In genomic region chr1:180883731-180884130, GRCm38 (mm10) we compare ENCODE assay signal across 23 mouse cellular contexts. TPM values are rescaled to one million over a fixed set of nuclear protein-coding genes. Genes with fewer than 3 reads are reported as not detected.
DNase-seq lines count a peak whose midpoint lies in the region; ATAC-seq and TF ChIP-seq lines count a peak whose summit lies in the region.
"Had no signal": no experiment of that assay in that cellular context is flagged by ENCODE, and none has a peak within 500 bp of the region (broad histone marks: within the 10 kb centered on the region; RNA-seq: fewer than 3 reads in every experiment).

No protein-coding gene starts in this region.

- H3K4me2 ChIP-seq in liver, embryonic 15.5 days: 0 out of 2 replicates have a peak overlapping the region, but pooled peaks have one; percentile 18
- no peak overlapping the region for H3K4me2 ChIP-seq in liver, embryonic 11.5 days
- H3K4me2 ChIP-seq: embryonic facial prominence, embryonic 15.5 days; forebrain, embryonic 15.5 days; heart, embryonic 11.5 days; hindbrain, embryonic 13.5 days; kidney, embryonic 15.5 days; limb, embryonic 15.5 days; lung, embryonic 14.5 days had no signal

- DNase-seq in liver, embryonic 11.5 days (ENCODE audit: low spot score): no peak
- peak; percentile 41 for DNase-seq in MN1 (ENCODE audit: low spot score)
- peak; percentile 50 for DNase-seq in thymus, postnatal 25 days
- DNase-seq in layer of hippocampus, adult 11-12 months (ENCODE audit: low spot score): no peak
- no peak for DNase-seq in embryo, embryonic 10 days (ENCODE audit: low spot score)
- DNase-seq: adrenal gland, postnatal 14 days; cerebellum, adult 9-10 months; kidney, adult 11 months; kidney, postnatal 36 days; layer of hippocampus, adult 9-11 months; left cerebral cortex, postnatal 4 days; lung, embryonic 14.5 days had no signal

- H3K27ac ChIP-seq in liver, embryonic 15.5 days (replicated peaks): 0 out of 2 replicates have a peak overlapping the region, but pooled peaks have one; percentile 41
- no peak overlapping the region for H3K27ac ChIP-seq in liver, embryonic 11.5 days (ENCODE audit: low read depth, low read length)
- H3K27ac ChIP-seq: embryonic facial prominence, embryonic 15.5 days; forebrain, embryonic 15.5 days; hindbrain, embryonic 13.5 days; kidney, embryonic 15.5 days; left cerebral cortex, adult 2 months; limb, embryonic 15.5 days had no signal

- H3K4me3 ChIP-seq in liver, embryonic 15.5 days (replicated peaks): no peak overlapping the region
- H3K4me3 ChIP-seq in liver, embryonic 11.5 days (ENCODE audit: low read depth, low read length): no peak overlapping the region
- peak overlapping the region; percentile 62 for H3K4me3 ChIP-seq in E14TG2a.4 (replicated peaks; ENCODE audit: low read length)
- H3K4me3 ChIP-seq: embryonic facial prominence, embryonic 15.5 days; forebrain, embryonic 15.5 days; hindbrain, embryonic 13.5 days; kidney, embryonic 15.5 days; left cerebral cortex, adult 2 months; limb, embryonic 15.5 days had no signal

- H3K36me3 ChIP-seq in liver, embryonic 15.5 days (replicated peaks): no peaks in the 10 kb centered on the region
- H3K36me3 ChIP-seq in liver, embryonic 11.5 days (ENCODE audit: control insufficient read depth, insufficient read depth, low read length): no peaks in the 10 kb centered on the region
- H3K36me3 ChIP-seq in E14TG2a.4 (ENCODE audit: insufficient read depth, low read length): peaks cover 5% of the 10 kb centered on the region; the same call in 1 of the 2 replicates
- H3K36me3 ChIP-seq: embryonic facial prominence, embryonic 15.5 days; forebrain, embryonic 15.5 days; hindbrain, embryonic 13.5 days; kidney, embryonic 15.5 days; limb, embryonic 15.5 days had no signal

- H3K4me1 ChIP-seq in liver, embryonic 15.5 days (replicated peaks): peaks cover 24% of the 10 kb centered on the region
- peaks cover 9% of the 10 kb centered on the region for H3K4me1 ChIP-seq in liver, embryonic 11.5 days (replicated peaks; ENCODE audit: control insufficient read depth, insufficient read depth, low read length)
- peaks cover 65% of the 10 kb centered on the region for H3K4me1 ChIP-seq in E14TG2a.4 (replicated peaks; ENCODE audit: low read depth, low read length)

- TF ChIP-seq CTCF in E14TG2a.4 (conservative IDR thresholded peaks at IDR 0.05; ENCODE audit: low read length): no peak

- no peak overlapping the region for H3K9ac ChIP-seq in liver, embryonic 15.5 days
- H3K9ac ChIP-seq in liver, embryonic 11.5 days (ENCODE audit: low read depth, low read length): no peak overlapping the region; the same call in 1 of the 2 replicates
- H3K9ac ChIP-seq: embryonic facial prominence, embryonic 15.5 days; forebrain, embryonic 15.5 days; hindbrain, embryonic 13.5 days; kidney, embryonic 15.5 days; limb, embryonic 15.5 days; lung, embryonic 14.5 days had no signal

- ATAC-seq in liver, embryonic 15.5 days (ENCODE audit: insufficient read depth): no peak
- ATAC-seq in liver, embryonic 11.5 days (replicated peaks; ENCODE audit: low FRiP score): no peak
- ATAC-seq: forebrain, embryonic 15.5 days had no signal

- WGBS in liver, embryonic 15.5 days (ENCODE audit: insufficient replicate concordance): 32% methylated on average over 7 of the region's 7 CpGs
- 27% methylated on average over 7 of the region's 7 CpGs for WGBS in liver, embryonic 11.5 days

- H3K27me3 ChIP-seq in liver, embryonic 15.5 days: peaks cover 20% of the 10 kb centered on the region
- 0 out of 2 replicates have a peak, but pooled peaks cover 7% of the 10 kb centered on the region for H3K27me3 ChIP-seq in liver, embryonic 11.5 days (replicated peaks; ENCODE audit: control insufficient read depth, insufficient read depth, low read length)
- H3K27me3 ChIP-seq in E14TG2a.4 (ENCODE audit: insufficient read depth, low read length): no peaks in the 10 kb centered on the region
- H3K27me3 ChIP-seq: embryonic facial prominence, embryonic 15.5 days; forebrain, embryonic 15.5 days; kidney, embryonic 15.5 days; limb, embryonic 15.5 days had no signal

- H3K9me3 ChIP-seq in liver, embryonic 15.5 days (replicated peaks): no peaks in the 10 kb centered on the region
- no peaks in the 10 kb centered on the region for H3K9me3 ChIP-seq in liver, embryonic 11.5 days (ENCODE audit: control insufficient read depth, low read length)
- no peaks in the 10 kb centered on the region for H3K9me3 ChIP-seq in E14TG2a.4 (ENCODE audit: low read length)
- H3K9me3 ChIP-seq: embryonic facial prominence, embryonic 15.5 days; forebrain, embryonic 15.5 days; hindbrain, embryonic 13.5 days; kidney, embryonic 15.5 days; limb, embryonic 15.5 days had no signal

RNA-seq across cellular contexts. Expression of gene Lefty2, which starts 9.2 kb away (rescaled TPM):
- polyA plus RNA-seq in liver, embryonic 15.5 days (2015; fragmentation: Nextera tagmentation; extraction: Ambion mirVana): not detected in 2 replicates
- not detected in 2 replicates for polyA plus RNA-seq in liver, embryonic 11.5 days (2014; fragmentation: Nextera tagmentation; extraction: Ambion mirVana)
- polyA plus RNA-seq: heart, embryonic 11.5 days; lung, embryonic 14.5 days; neural tube, embryonic 11.5 days; small intestine, adult 2 months had no signal

RNA-seq across cellular contexts. Expression of gene Pycr2, which starts 20.4 kb away (rescaled TPM):
- 93.6 and 108 TPM in 2 replicates for polyA plus RNA-seq in liver, embryonic 15.5 days (2015; fragmentation: Nextera tagmentation; extraction: Ambion mirVana)
- 162 and 171 TPM in 2 replicates for polyA plus RNA-seq in liver, embryonic 11.5 days (2014; fragmentation: Nextera tagmentation; extraction: Ambion mirVana)

RNA-seq across cellular contexts. Expression of gene Sde2, which starts 32.8 kb away (rescaled TPM):
- 21.8 and 22.4 TPM in 2 replicates for polyA plus RNA-seq in liver, embryonic 15.5 days (2015; fragmentation: Nextera tagmentation; extraction: Ambion mirVana)
- 49.0 and 49.2 TPM in 2 replicates for polyA plus RNA-seq in liver, embryonic 11.5 days (2014; fragmentation: Nextera tagmentation; extraction: Ambion mirVana)

RNA-seq across cellular contexts. Expression of gene Lefty1, which starts 51.1 kb away (rescaled TPM):
- polyA plus RNA-seq in liver, embryonic 15.5 days (2015; fragmentation: Nextera tagmentation; extraction: Ambion mirVana): 4.8 and 5.2 TPM in 2 replicates
- 7.3 and 9.5 TPM in 2 replicates for polyA plus RNA-seq in liver, embryonic 11.5 days (2014; fragmentation: Nextera tagmentation; extraction: Ambion mirVana)

RNA-seq across cellular contexts. Expression of gene Tmem63a, which starts 58.4 kb away (rescaled TPM):
- polyA plus RNA-seq in liver, embryonic 15.5 days (2015; fragmentation: Nextera tagmentation; extraction: Ambion mirVana): 8.0 and 9.3 TPM in 2 replicates
- 7.8 and 8.3 TPM in 2 replicates for polyA plus RNA-seq in liver, embryonic 11.5 days (2014; fragmentation: Nextera tagmentation; extraction: Ambion mirVana)

Comparison
In these comparisons a context has a peak if more than half of its experiments do, and no peak if none do; other contexts are left out.
1. DNase-seq: peak in MN1 (single experiment) and thymus, postnatal 25 days (single experiment); none in liver, embryonic 11.5 days (single experiment), layer of hippocampus, adult 11-12 months (single experiment) and embryo, embryonic 10 days (single experiment).